ENCODE assay signal across 8 mouse cellular contexts in genomic region chr11:95339471-95340021, GRCm38 (mm10). TPM values are rescaled to one million over a fixed set of nuclear protein-coding genes. Genes with fewer than 3 reads are reported as not detected.
DNase-seq lines count a peak whose midpoint lies in the region; ATAC-seq and TF ChIP-seq lines count a peak whose summit lies in the region.

No protein-coding gene starts in this region.

- H3K4me1 ChIP-seq in forebrain, embryonic 14.5 days (ENCODE audit: control insufficient read depth, insufficient read depth, low read length) = peaks cover 8% of the 10 kb centered on the region; the same call in 1 of the 2 replicates
- peaks cover 54% of the 10 kb centered on the region for H3K4me1 ChIP-seq in liver, postnatal 0 days (ENCODE audit: insufficient read depth)

- TF ChIP-seq EP300 in liver, postnatal 0 days (IDR thresholded peaks at IDR 0.05; ENCODE audit: low read depth) = peak; percentile 98

- H3K27me3 ChIP-seq in forebrain, embryonic 14.5 days (replicated peaks; ENCODE audit: control insufficient read depth, insufficient read depth, low read length) = no peaks in the 10 kb centered on the region
- no peaks in the 10 kb centered on the region for H3K27me3 ChIP-seq in liver, postnatal 0 days (ENCODE audit: insufficient read depth, low read length)

- no peak overlapping the region for H3K4me3 ChIP-seq in forebrain, embryonic 14.5 days (ENCODE audit: low read depth, low read length)
- peak overlapping the region; percentile 89 for H3K4me3 ChIP-seq in liver, postnatal 0 days (ENCODE audit: low read depth, low read length)

- H3K4me2 ChIP-seq in forebrain, embryonic 14.5 days (ENCODE audit: low read length) = peak overlapping the region; percentile 6; the same call in 1 of the 2 replicates
- H3K4me2 ChIP-seq in liver, postnatal 0 days (ENCODE audit: low read depth, low read length) = peak overlapping the region; percentile 74

- peak; percentile 46 for DNase-seq in CD4-positive, CD25-positive, alpha-beta regulatory T cell, adult 2 months (ENCODE audit: low read depth, low spot score)
- peak; percentile 42 for DNase-seq in CD4-positive helper T cell, adult 2 months (ENCODE audit: low read depth, low spot score)
- peak; percentile 19 for DNase-seq in forebrain, embryonic 14.5 days (ENCODE audit: low spot score)
- peak; percentile 77 for DNase-seq in liver, postnatal 0 days
- DNase-seq in adrenal gland, postnatal 36 days = no peak
- DNase-seq in gastrocnemius, postnatal 10 days = no peak
- no peak for DNase-seq in left cerebral cortex, adult 8-10 months (ENCODE audit: low spot score in 2 of 2)

- H3K9me3 ChIP-seq in forebrain, embryonic 14.5 days (replicated peaks; ENCODE audit: control insufficient read depth, low read length) = no peaks in the 10 kb centered on the region
- H3K9me3 ChIP-seq in liver, postnatal 0 days (ENCODE audit: low read length) = no peaks in the 10 kb centered on the region

- no peak overlapping the region for H3K9ac ChIP-seq in forebrain, embryonic 14.5 days (ENCODE audit: low read length)
- peak overlapping the region; percentile 84 for H3K9ac ChIP-seq in liver, postnatal 0 days (replicated peaks)

- no peak for ATAC-seq in CD4-positive, CD25-positive, alpha-beta regulatory T cell, adult 4 months
- no peak for ATAC-seq in forebrain, embryonic 14.5 days
- peak; percentile 52 for ATAC-seq in liver, postnatal 0 days

- H3K27ac ChIP-seq in forebrain, embryonic 14.5 days (ENCODE audit: low read depth, low read length) = no peak overlapping the region
- H3K27ac ChIP-seq in liver, postnatal 0 days (ENCODE audit: low read depth) = peak overlapping the region; percentile 97

- H3K36me3 ChIP-seq in forebrain, embryonic 14.5 days (ENCODE audit: control insufficient read depth, insufficient read depth, low read length) = no peaks in the 10 kb centered on the region
- H3K36me3 ChIP-seq in liver, postnatal 0 days (replicated peaks; ENCODE audit: insufficient read depth, low read length) = peaks cover 27% of the 10 kb centered on the region

- no peak for TF ChIP-seq CTCF in liver, postnatal 0 days (IDR thresholded peaks at IDR 0.05; ENCODE audit: low read depth)

- 19% methylated on average over 14 of the region's 14 CpGs for WGBS in forebrain, embryonic 14.5 days
- 24% methylated on average over 14 of the region's 14 CpGs for WGBS in liver, postnatal 0 days (ENCODE audit: insufficient replicate concordance)

RNA-seq across cellular contexts. Expression of gene Fam117a, which starts 2.7 kb away (rescaled TPM):
- 10 to 100 TPM; 21.1 to 26.9 TPM for polyA plus RNA-seq in CD4-positive, CD25-positive, alpha-beta regulatory T cell, adult 4 months (2017; shearing (Covaris generic))
- 3.3 and 4.0 TPM in 2 replicates for polyA plus RNA-seq in forebrain, embryonic 14.5 days (2014; fragmentation: Nextera tagmentation; extraction: Ambion mirVana)
- polyA plus RNA-seq in liver, postnatal 0 days (2015; fragmentation: Nextera tagmentation; extraction: Ambion mirVana) = 60.1 and 61.8 TPM in 2 replicates
- 10 to 100 TPM; 13.7 to 15.4 TPM for total RNA-seq in adrenal gland, postnatal 36 days (2021)
- total RNA-seq in gastrocnemius, postnatal 10 days (2021) = 10 to 100 TPM in 1 of 2 experiments, 1 to 10 TPM in 1; 9.0 to 14.5 TPM
- 1 to 10 TPM; 5.6 to 9.0 (median 6.2) TPM for total RNA-seq in left cerebral cortex, adult 8-10 months (2022)

RNA-seq across cellular contexts. Expression of gene Kat7, which starts 29.5 kb away (rescaled TPM):
- polyA plus RNA-seq in CD4-positive, CD25-positive, alpha-beta regulatory T cell, adult 4 months (2017; shearing (Covaris generic)) = 10 to 100 TPM; 44.9 to 65.7 TPM
- polyA plus RNA-seq in forebrain, embryonic 14.5 days (2014; fragmentation: Nextera tagmentation; extraction: Ambion mirVana) = 66.5 and 68.0 TPM in 2 replicates
- 16.8 and 19.4 TPM in 2 replicates for polyA plus RNA-seq in liver, postnatal 0 days (2015; fragmentation: Nextera tagmentation; extraction: Ambion mirVana)
- total RNA-seq in adrenal gland, postnatal 36 days (2021) = 10 to 100 TPM; 48.5 to 51.9 TPM
- total RNA-seq in gastrocnemius, postnatal 10 days (2021) = 10 to 100 TPM; 29.7 to 31.8 TPM
- 100 to 1,000 TPM in 1 of 4 experiments, 10 to 100 TPM in 3; 72.6 to 100 (median 82.6) TPM for total RNA-seq in left cerebral cortex, adult 8-10 months (2022)

RNA-seq across cellular contexts. Expression of gene Slc35b1, which starts 44.9 kb away (rescaled TPM):
- 10 to 100 TPM; 53.8 to 61.1 TPM for polyA plus RNA-seq in CD4-positive, CD25-positive, alpha-beta regulatory T cell, adult 4 months (2017; shearing (Covaris generic))
- polyA plus RNA-seq in forebrain, embryonic 14.5 days (2014; fragmentation: Nextera tagmentation; extraction: Ambion mirVana) = 168 and 174 TPM in 2 replicates
- polyA plus RNA-seq in liver, postnatal 0 days (2015; fragmentation: Nextera tagmentation; extraction: Ambion mirVana) = 38.4 and 40.1 TPM in 2 replicates
- total RNA-seq in adrenal gland, postnatal 36 days (2021) = 10 to 100 TPM; 70.3 to 75.0 TPM
- 10 to 100 TPM; 42.7 to 43.8 TPM for total RNA-seq in gastrocnemius, postnatal 10 days (2021)
- 10 to 100 TPM; 59.8 to 61.4 (median 60.7) TPM for total RNA-seq in left cerebral cortex, adult 8-10 months (2022)

Comparison
In these comparisons a context has a peak if more than half of its experiments do, and no peak if none do; other contexts are left out.
1. DNase-seq: peak in CD4-positive, CD25-positive, alpha-beta regulatory T cell, adult 2 months (single experiment), CD4-positive helper T cell, adult 2 months (single experiment), forebrain, embryonic 14.5 days (single experiment) and liver, postnatal 0 days (single experiment); none in adrenal gland, postnatal 36 days (0 of 2), gastrocnemius, postnatal 10 days (single experiment) and left cerebral cortex, adult 8-10 months (0 of 2).